Mouse (Mus musculus) spleen, embryonic (tissue): ENCODE results near the gene D16Ertd472e.

ENCODE experiments used
- CTCF ChIA-PET: fragments of 350-600 bp; sonication (Branson Sonifier 250); formaldehyde crosslinking; loops from one replicate; lab custom pipeline; 2022; lab: Charles Lee

D16Ertd472e gene

DNA sequence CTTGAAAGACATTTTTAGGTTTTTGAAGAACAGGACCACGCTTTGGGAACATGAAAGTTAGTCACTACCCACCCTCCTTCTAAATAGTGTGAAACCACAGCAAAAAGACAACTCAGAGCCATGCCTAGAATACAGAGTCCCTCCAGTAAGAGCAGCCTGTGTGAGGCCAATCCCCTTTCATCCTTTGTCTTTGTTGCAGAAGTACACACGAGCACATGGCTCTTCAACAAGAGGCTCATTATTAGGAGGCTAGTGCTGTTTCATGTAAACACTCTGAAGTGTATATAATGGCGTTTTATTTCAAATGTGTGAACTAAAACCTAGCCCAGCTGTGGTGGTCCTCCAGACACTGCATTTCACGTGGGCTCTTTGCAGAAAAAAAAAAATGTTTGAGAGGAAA, 3.5 kb downstream of the D16Ertd472e start:
- CTCF ChIA-PET = interaction anchor here (0.7 kb wide), 1 partner anchor 82 kb away, joined by 3 read pairs; no protein-coding TSS in a partner anchor

- CTCF ChIA-PET = interaction anchor here (0.6 kb wide), 1 partner anchor 13 kb away, joined by 4 read pairs; no protein-coding TSS in a partner anchor
These were observed 12.2 kb downstream of the D16Ertd472e start for GRCm38 (mm10) chr16:78564110-78564821.

GRCm38 (mm10) chr16:78563093-78563971, 13.2 kb downstream of the D16Ertd472e start:
- CTCF ChIA-PET = interaction anchor here (0.7 kb wide), 1 partner anchor 13 kb away, joined by 4 read pairs; no protein-coding TSS in a partner anchor

DNA sequence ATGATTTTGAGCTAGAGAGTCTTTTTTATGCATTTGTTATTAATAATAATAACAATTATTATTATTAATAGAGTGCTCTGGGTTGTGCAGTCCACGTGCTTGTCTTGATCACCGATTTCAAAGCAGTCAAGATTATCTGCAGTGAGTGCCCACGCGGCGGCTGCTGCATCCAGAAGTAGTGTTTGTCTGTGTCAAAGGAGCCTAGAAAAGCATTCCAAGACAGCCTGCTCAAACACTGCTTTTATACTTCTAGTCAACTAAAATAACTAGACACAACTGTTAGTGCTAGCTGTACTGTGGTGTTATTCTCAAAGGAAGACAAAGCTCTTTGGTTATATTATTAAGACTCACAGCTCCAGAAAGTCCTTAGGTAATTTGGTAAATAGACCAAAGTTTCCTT, 15.9 kb downstream of the D16Ertd472e start:
- CTCF ChIA-PET = no interaction called here

DNA sequence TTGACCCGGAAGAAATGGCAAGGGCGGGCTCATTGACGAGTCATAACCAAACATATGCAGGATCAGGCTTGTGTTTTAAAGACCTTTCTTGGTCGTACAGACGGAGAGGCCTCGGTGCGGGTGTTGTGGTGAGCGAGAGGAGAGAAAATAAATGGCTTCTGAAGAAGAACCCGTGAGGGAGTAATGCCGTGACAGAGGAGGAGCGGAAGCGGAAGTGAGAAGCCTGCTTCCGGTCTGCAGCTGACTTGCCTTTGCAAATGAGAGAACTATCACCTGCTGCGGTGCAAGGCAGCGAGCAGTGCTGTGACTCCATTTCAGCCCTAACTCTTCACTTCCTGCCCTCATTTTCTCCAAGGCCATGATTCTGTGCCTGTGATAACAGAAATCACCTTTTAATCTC, 16.4 kb downstream of the D16Ertd472e start:
- CTCF ChIA-PET = interaction anchor here (0.6 kb wide), 1 partner anchor 22 kb away, joined by 4 read pairs; no protein-coding TSS in a partner anchor

GRCm38 (mm10) chr16:78557573-78557972, 18.9 kb downstream of the D16Ertd472e start:
- CTCF ChIA-PET = no interaction called here

DNA sequence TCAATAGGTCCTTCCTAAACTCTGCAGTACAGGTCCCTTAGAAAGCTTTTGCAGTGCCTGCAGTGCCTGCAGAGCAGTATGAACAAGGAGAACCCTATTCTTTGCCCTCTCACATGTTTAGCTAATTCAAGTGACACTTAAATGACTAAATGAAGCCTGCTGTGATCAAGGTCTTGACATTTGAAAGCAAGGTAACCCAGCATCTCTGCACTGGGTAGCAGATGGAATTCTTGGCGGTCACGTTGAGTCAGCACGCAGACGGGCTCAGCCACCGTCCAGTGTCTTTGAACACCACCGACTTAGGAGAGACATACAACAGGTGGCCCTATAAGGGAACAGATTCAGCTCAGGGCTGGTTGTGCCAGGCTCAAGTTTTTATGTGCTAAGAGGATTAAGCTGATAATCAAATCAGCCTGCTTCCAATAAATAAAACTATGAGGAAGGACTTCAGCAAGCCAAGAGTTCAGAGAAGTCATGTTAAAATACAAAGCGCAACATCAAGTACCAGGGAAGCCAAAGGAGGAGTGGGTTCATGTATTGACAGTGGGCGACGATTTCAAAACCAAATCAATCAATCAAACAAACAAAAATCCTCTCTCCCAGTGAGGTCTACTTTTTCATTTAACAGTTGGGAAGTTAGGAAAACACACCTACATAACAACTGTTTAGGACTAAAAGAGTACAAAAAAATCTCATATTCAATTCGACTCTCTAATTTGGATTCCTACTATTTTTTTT, 21.4 kb downstream of the D16Ertd472e start:
- CTCF ChIA-PET = interaction anchor here (1.0 kb wide), 1 partner anchor 13 kb away, joined by 3 read pairs; no protein-coding TSS in a partner anchor

- CTCF ChIA-PET = no interaction called here
These were observed 29.1 kb downstream of the D16Ertd472e start for GRCm38 (mm10) chr16:78547367-78547766.

DNA sequence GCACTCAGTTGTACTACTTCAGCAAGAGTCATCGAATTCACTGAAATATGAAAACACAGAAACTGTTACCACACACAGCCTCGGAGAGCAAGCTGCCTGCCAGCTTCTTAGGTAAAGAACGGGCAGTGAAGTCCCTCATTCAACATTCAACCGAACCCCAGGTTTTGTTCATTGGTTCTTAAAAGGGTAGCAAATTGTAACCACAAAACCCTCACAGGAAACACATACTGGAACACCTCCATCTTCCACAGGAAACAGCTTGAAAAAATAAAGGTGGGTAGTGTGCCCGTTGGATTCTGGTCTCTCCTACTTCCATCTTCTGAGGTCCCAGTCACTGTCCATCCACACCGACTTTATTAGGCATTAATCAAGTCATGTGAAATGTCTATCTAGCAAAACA, 30.0 kb downstream of the D16Ertd472e start:
- CTCF ChIA-PET = interaction anchor here (0.5 kb wide), 1 partner anchor 10 kb away, joined by 10 read pairs; no protein-coding TSS in a partner anchor

DNA sequence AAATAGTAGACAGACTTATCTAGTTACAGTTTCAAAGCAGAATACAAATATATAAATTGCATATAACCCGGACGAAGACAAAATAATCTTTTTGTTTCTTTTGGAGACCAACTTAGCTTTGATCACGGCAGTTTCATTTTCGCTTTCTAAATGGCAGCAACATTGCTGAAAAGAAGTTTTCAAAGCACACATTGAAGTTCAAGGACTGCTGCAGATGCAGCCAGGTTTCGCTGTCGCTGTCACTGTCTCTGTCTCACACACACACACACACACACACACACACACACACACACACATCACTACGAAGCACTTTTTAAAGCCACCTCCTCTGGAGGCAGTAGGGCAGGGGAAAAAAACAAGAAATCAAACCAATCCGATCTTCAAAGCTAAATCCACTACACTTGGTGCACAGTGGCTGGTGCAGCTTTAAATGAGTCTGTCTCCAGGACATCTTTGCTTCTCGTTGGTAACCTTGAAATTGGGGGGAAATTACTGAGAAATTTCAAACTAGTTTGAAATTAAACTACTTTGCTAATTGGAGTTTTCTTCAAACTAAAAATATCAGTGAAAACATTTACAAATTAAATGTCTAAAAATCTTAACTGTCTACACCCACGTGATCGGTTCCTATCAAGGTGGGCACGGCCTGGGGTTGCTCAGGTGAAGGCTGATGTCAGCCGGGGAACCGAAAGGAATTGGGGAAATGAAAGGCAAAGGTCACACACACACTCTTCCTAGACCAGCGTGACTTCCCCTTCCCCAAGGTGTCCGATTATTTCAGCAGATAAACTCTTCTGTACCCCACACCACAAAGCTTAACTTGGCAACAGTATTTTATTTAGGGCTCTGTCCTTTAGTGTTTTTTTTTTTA, 35.9 kb downstream of the D16Ertd472e start:
- CTCF ChIA-PET = interaction anchor here (0.7 to 1.2 kb wide), 2 partner anchors 51 to 1527 kb away, joined by 3 to 5 read pairs; no protein-coding TSS in a partner anchor

DNA sequence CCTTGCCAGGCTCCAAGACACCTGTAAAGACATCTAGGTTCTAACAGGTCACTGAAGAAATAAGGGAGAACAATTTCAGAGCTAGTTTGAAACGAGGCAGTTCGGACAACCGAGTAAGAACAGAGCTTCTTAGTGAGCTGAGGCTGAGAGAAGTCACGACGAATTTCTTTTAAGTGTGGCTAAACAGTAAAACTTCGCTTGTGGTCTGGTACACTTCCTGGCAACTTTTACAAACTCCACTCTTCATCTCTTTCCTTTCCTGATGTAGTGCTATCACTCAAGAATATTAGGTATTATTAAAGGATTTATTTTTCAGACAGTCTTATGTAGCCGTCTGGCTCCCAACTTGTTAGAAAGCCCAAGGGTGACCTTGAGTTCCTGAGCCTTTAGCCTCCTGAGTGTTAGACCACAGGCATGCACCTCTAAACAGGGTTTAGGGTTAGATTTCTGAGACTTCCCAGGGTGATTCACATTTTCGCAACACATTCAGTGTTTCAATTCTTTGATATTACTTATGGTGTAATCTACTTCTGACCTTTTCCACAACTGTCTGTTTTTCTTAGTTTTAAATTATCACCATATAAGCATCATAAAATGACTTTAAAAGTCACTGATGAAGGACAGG, 38.6 kb downstream of the D16Ertd472e start:
- CTCF ChIA-PET = interaction anchor here (0.7 kb wide), 1 partner anchor 22 kb away, joined by 4 read pairs; no protein-coding TSS in a partner anchor

DNA sequence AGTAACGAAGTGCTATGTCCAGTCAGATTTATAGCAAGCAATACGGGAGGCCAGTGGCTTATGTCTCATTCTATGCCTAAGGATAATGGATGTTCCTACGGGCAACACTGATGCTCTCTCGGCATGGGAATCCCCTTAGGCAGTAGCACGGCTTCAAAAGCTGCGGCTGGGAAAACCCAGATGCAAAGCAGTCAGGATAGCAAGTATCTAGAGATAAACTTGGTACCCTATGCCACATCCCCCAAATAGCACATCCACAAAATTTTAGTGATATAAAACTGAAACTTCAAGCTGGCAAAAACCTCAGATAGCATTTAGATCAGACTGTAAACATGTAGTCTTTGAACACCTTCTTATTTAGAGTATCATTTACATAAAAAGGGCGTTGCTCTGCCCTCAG, 39.2 kb downstream of the D16Ertd472e start:
- CTCF ChIA-PET = interaction anchor here (0.7 kb wide), 1 partner anchor 23 kb away, joined by 4 read pairs; no protein-coding TSS in a partner anchor

DNA sequence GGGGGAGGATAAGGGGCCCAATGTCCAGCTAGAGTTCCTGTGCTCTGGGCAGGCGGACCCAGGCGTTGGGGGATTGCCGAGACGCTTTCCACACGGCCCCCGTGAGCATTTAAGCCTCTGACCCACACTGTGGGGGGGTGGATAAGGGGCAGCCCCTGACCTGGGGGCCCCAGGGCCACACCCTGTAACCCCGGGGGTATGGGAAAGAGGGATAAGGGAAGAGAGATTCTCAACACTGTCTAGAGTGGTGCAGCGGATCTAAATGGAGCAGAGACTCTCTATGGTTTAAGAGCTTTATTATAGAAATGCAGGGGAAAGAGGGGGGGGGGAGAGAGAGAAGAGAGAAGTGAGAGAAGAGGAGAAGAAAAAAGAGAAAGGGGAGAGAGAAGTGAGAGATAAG, 42.0 kb downstream of the D16Ertd472e start:
- CTCF ChIA-PET = interaction anchor here (0.6 kb wide), 1 partner anchor 19 kb away, joined by 4 read pairs; no protein-coding TSS in a partner anchor

- CTCF ChIA-PET = no interaction called here
These were observed 44.4 kb downstream of the D16Ertd472e start for GRCm38 (mm10) chr16:78531957-78532605.

DNA sequence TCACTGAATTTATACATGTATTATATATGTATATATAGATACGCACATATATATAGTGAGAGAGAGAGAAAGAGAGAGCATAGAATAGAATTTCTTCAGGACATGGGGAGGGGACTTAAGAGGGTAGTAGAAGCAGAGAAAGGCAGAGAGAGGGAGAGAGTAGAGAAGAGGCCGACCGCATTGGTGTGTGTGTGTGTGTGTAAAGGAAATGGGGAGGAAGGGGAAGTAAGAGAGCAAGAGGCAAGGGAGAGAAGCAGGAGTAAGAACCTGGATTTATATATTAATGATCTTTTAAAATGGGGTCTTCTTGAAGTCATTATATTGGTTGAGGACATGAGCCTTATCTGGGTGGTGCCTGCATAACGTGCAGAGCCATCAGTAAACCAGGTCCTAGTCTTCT, 53.5 kb downstream of the D16Ertd472e start:
- CTCF ChIA-PET = no interaction called here

- CTCF ChIA-PET = no interaction called here
These were observed 57.8 kb downstream of the D16Ertd472e start for GRCm38 (mm10) chr16:78518697-78519096.

GRCm38 (mm10) chr16:78517171-78517570, 59.3 kb downstream of the D16Ertd472e start:
- CTCF ChIA-PET = interaction anchor here (0.8 kb wide), 1 partner anchor 136 kb away, joined by 3 read pairs; no protein-coding TSS in a partner anchor

DNA sequence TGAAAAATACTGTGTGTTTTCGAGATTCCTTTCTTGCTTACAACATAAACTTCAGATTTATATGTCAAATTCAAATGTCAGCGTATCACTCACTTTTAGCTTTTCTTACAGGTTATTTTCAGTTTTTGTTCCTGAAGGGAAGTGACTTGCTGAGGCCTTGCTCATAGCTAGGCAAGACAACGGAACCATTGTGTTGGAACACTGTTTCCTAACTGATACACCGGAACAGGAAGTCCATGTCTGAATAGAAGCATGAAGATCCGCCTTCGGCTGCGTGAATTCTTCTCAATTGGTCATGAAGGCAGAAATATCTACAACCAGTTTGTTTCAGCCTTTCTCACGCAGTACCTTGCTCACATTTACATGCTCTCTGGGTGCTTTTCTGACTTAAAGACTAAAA, 65.0 kb downstream of the D16Ertd472e start:
- CTCF ChIA-PET = interaction anchor here (0.6 kb wide), 1 partner anchor 186 kb away, joined by 3 read pairs; no protein-coding TSS in a partner anchor

DNA sequence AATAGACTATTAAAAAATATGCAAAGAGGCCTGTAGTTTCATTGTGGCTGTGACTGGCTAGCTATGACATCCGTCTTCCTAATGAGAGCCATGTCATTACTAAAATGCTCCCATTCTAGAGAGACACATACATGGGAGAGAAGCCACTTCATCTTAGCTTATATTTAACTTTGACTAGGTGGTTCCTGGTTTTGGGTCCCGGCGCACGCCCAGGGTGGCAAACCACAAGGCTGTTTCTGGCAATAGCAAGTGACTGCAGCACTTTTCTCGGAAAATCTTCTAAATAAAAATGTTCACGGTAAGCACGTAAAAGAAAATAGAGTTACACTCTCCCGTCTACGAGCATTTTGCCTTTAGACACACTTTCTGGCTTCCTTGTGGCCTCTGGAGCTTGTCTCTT, 74.0 kb downstream of the D16Ertd472e start:
- CTCF ChIA-PET = interaction anchor here (0.6 kb wide), 1 partner anchor 270 kb away, joined by 25 read pairs; no protein-coding TSS in a partner anchor
